Mouse (Mus musculus) stomach, embryonic 14.5 days (tissue): ENCODE data around the gene Chrna10. TPM values are rescaled to one million over a fixed set of nuclear protein-coding genes. Genes with fewer than 3 reads are reported as not detected.
A peak's percentile ranks its signal among the peaks of the same experiment; 100 is the strongest.

Source experiments
- ATAC-seq: fragments of 200-750 bp; cut with Nextera tagmentation; 2 replicates; pipeline ENCODE4 v1.8.0; 2017; ENCODE audit warnings: low read depth, moderate TSS enrichment; ENCODE audit not compliant: insufficient number of reproducible peaks, insufficient read depth, low FRiP score
- H3K27ac ChIP-seq: fragments of 300-500 bp; sonication (generic); 2 replicates; pipeline ENCODE4 v1.5.1; 2014; ENCODE audit warnings: mild to moderate bottlenecking, low read length, moderate library complexity, mixed read lengths
- H3K27me3 ChIP-seq: fragments of 300-500 bp; sonication (generic); 2 replicates; pipeline ENCODE4 v1.6.1; 2014; ENCODE audit warnings: low read length, control low read depth, mixed read lengths; ENCODE audit not compliant: control insufficient read depth, insufficient read depth
- H3K36me3 ChIP-seq: fragments of 300-500 bp; sonication (generic); 2 replicates; pipeline ENCODE4 v1.6.1; 2014; ENCODE audit warnings: mild to moderate bottlenecking, control low read depth, low read length, moderate library complexity, mixed read lengths; ENCODE audit not compliant: control insufficient read depth, insufficient read depth
- H3K4me1 ChIP-seq: fragments of 300-500 bp; sonication (generic); 2 replicates; pipeline ENCODE4 v1.6.1; 2014; ENCODE audit warnings: low read length, control low read depth, mixed read lengths; ENCODE audit not compliant: control insufficient read depth, insufficient read depth
- H3K4me2 ChIP-seq: fragments of 300-500 bp; sonication (generic); replicated peaks from 2 replicates; pipeline ENCODE4 v1.6.1; 2014; ENCODE audit warnings: low read depth, low read length, control low read depth
- H3K4me3 ChIP-seq: fragments of 300-500 bp; sonication (generic); 2 replicates; pipeline ENCODE4 v1.5.1; 2014; ENCODE audit warnings: low read depth, low read length, control low read depth
- H3K9ac ChIP-seq: fragments of 300-500 bp; sonication (generic); replicated peaks from 2 replicates; pipeline ENCODE4 v1.6.1; 2014; ENCODE audit warnings: low read depth, mild to moderate bottlenecking, control low read depth, low read length, moderate library complexity, mixed read lengths
- H3K9me3 ChIP-seq: fragments of 300-500 bp; sonication (generic); 2 replicates; pipeline ENCODE4 v1.6.1; 2016; ENCODE audit warnings: low read depth, low read length, control low read depth; ENCODE audit not compliant: control insufficient read depth
- WGBS: fragments of 180-500 bp; shearing (Covaris S2); extraction: QIAGEN DNeasy Blood & Tissue Kit; methylation state at CpG from one replicate; pipeline ENCODE4 v1.1.7; 2014; 5-methylcytosine and 5-hydroxymethylcytosine counted together
- polyA plus RNA-seq: library from polyadenylated mRNA; unstranded; fragments of >200 nt; fragmentation: Nextera tagmentation; extraction: Ambion mirVana; gene quantifications from 2 replicates; pipeline ENCODE4 v1.2.1, GENCODE M21; 2014

The Chrna10 gene
- polyA plus RNA-seq, 1 experiment from 2014 or later: 0.10 TPM

GRCm38 (mm10) chr7:102076714-102077296 is 39.8 kb downstream of the Chrna10 start:
- H3K36me3 ChIP-seq: peaks cover 79% of the 10 kb centered on the region
- no peaks in the 10 kb centered on the region for H3K9me3 ChIP-seq
- H3K9ac ChIP-seq: no peak overlapping the region
- WGBS: 83% methylated on average over 7 of the region's 7 CpGs
- ATAC-seq: no peak
- H3K27ac ChIP-seq: no peak overlapping the region
- H3K4me2 ChIP-seq: no peak overlapping the region
- H3K27me3 ChIP-seq: no peaks in the 10 kb centered on the region
- no peak overlapping the region for H3K4me3 ChIP-seq
- no peaks in the 10 kb centered on the region for H3K4me1 ChIP-seq

- WGBS: 71% methylated on average over 6 of the region's 6 CpGs
- Histone ChIP-seq H3K4me2 (peak overlapping the region; percentile 59), H3K27me3 (no peaks in the 10 kb centered on the region), H3K9ac (peak overlapping the region; percentile 65; the same call in 1 of the 2 replicates), H3K36me3 (no peaks in the 10 kb centered on the region), H3K27ac (peak overlapping the region; percentile 87; the same call in 1 of the 2 replicates), H3K9me3 (no peaks in the 10 kb centered on the region), H3K4me3 (peak overlapping the region; percentile 74), H3K4me1 (peaks cover 9% of the 10 kb centered on the region)
- ATAC-seq: no peak
Measured at GRCm38 (mm10) chr7:102066363-102066762, 50.3 kb downstream of the Chrna10 start.

- WGBS: under 1% methylated on average over 56 of the region's 56 CpGs
- H3K4me1 ChIP-seq: peaks cover 9% of the 10 kb centered on the region
- H3K9me3 ChIP-seq: no peaks in the 10 kb centered on the region
- no peaks in the 10 kb centered on the region for H3K36me3 ChIP-seq
- H3K4me2 ChIP-seq: peak within 1 kb of the TSS; percentile 61
- peak within 1 kb of the TSS; percentile 74 for H3K4me3 ChIP-seq
- H3K27me3 ChIP-seq: no peaks in the 10 kb centered on the region
- peak; percentile 99 for ATAC-seq
- peak within 1 kb of the TSS; percentile 87 for H3K27ac ChIP-seq
- peak within 1 kb of the TSS; percentile 65 for H3K9ac ChIP-seq
Measured at GRCm38 (mm10) chr7:102065046-102065891, 51.4 kb downstream of the Chrna10 start, which contains the start of the genes Rnf121, Xndc1 and Xntrpc. Gene Rnf121 (minus strand): TSS chr7:102065469. Gene Xndc1 (plus strand): TSS chr7:102065511. Gene Xntrpc (plus strand): TSS chr7:102065713.

GRCm38 (mm10) chr7:102064655-102065045 is 52.0 kb downstream of the Chrna10 start:
- H3K27ac ChIP-seq: peak overlapping the region; percentile 87; the same call in 1 of the 2 replicates
- H3K36me3 ChIP-seq: peaks cover 1% of the 10 kb centered on the region; the same call in 1 of the 2 replicates
- ATAC-seq: 0 out of 2 replicates have a peak, but pooled peaks have one; percentile 0
- peak overlapping the region; percentile 74 for H3K4me3 ChIP-seq
- peak overlapping the region; percentile 65 for H3K9ac ChIP-seq
- no peaks in the 10 kb centered on the region for H3K9me3 ChIP-seq
- peaks cover 9% of the 10 kb centered on the region for H3K4me1 ChIP-seq
- H3K4me2 ChIP-seq: peak overlapping the region; percentile 61
- WGBS: 2% methylated on average over 9 of the region's 9 CpGs
- no peaks in the 10 kb centered on the region for H3K27me3 ChIP-seq

GRCm38 (mm10) chr7:102063891-102064290 is 52.7 kb downstream of the Chrna10 start:
- H3K27me3 ChIP-seq: no peaks in the 10 kb centered on the region
- peaks cover 9% of the 10 kb centered on the region for H3K4me1 ChIP-seq
- no peak overlapping the region for H3K27ac ChIP-seq
- no peak overlapping the region for H3K9ac ChIP-seq
- peak overlapping the region; percentile 74 for H3K4me3 ChIP-seq
- H3K4me2 ChIP-seq: peak overlapping the region; percentile 61
- no peak for ATAC-seq
- WGBS: 81% methylated on average over 9 of the region's 9 CpGs
- no peaks in the 10 kb centered on the region for H3K9me3 ChIP-seq
- peaks cover 9% of the 10 kb centered on the region; the same call in 1 of the 2 replicates for H3K36me3 ChIP-seq

GRCm38 (mm10) chr7:102062203-102062602 is 54.4 kb downstream of the Chrna10 start:
- H3K9ac ChIP-seq: no peak overlapping the region
- no peak overlapping the region for H3K4me3 ChIP-seq
- no peaks in the 10 kb centered on the region for H3K9me3 ChIP-seq
- H3K4me2 ChIP-seq: no peak overlapping the region
- H3K27me3 ChIP-seq: no peaks in the 10 kb centered on the region
- H3K36me3 ChIP-seq: peaks cover 9% of the 10 kb centered on the region; the same call in 1 of the 2 replicates
- 69% methylated on average over 1 of the region's 1 CpGs for WGBS
- H3K4me1 ChIP-seq: peaks cover 9% of the 10 kb centered on the region
- no peak overlapping the region for H3K27ac ChIP-seq
- ATAC-seq: no peak

GRCm38 (mm10) chr7:102061353-102061752 is 55.3 kb downstream of the Chrna10 start:
- 78% methylated on average over 3 of the region's 3 CpGs for WGBS
- ATAC-seq: no peak
- Histone ChIP-seq H3K4me3 (no peak overlapping the region), H3K4me1 (peaks cover 6% of the 10 kb centered on the region), H3K9ac (no peak overlapping the region), H3K4me2 (no peak overlapping the region), H3K27ac (no peak overlapping the region), H3K27me3 (no peaks in the 10 kb centered on the region), H3K9me3 (no peaks in the 10 kb centered on the region), H3K36me3 (peaks cover 12% of the 10 kb centered on the region; the same call in 1 of the 2 replicates)
